Mouse (Mus musculus): ENCODE measurements around the gene Naa20.

Naa20 gene

GRCm38 (mm10) chr2:145901861-145902260 lies at the start of gene Naa20:
Gene Naa20 (plus strand): TSS chr2:145902099.
- no peak for DNase-seq (ENCODE audit: low spot score in 2 of 2)

GRCm38 (mm10) chr2:145855831-145856230 lies 46.1 kb upstream of the Naa20 start:
- DNase-seq (ENCODE audit: low spot score in 2 of 2), result no peak

GRCm38 (mm10) chr2:145857864-145858263 lies 44.0 kb upstream of the Naa20 start:
- no peak for DNase-seq (ENCODE audit: low spot score in 2 of 2)

- no peak for DNase-seq (ENCODE audit: low spot score in 2 of 2)
Observed at GRCm38 (mm10) chr2:145859442-145859931, 42.4 kb upstream of the Naa20 start.

- DNase-seq (ENCODE audit: low spot score in 2 of 2), result peak; percentile 7 to 46
Observed at GRCm38 (mm10) chr2:145859932-145860801, 41.7 kb upstream of the Naa20 start.

GRCm38 (mm10) chr2:145861193-145862123 lies 40.4 kb upstream of the Naa20 start:
- no peak for DNase-seq (ENCODE audit: low spot score in 2 of 2)

GRCm38 (mm10) chr2:145862206-145862817 lies 39.6 kb upstream of the Naa20 start:
- no peak for DNase-seq (ENCODE audit: low spot score in 2 of 2)

GRCm38 (mm10) chr2:145865344-145865743 lies 36.6 kb upstream of the Naa20 start:
- no peak for DNase-seq (ENCODE audit: low spot score in 2 of 2)

GRCm38 (mm10) chr2:145866238-145866637 lies 35.7 kb upstream of the Naa20 start:
- no peak for DNase-seq (ENCODE audit: low spot score in 2 of 2)

GRCm38 (mm10) chr2:145866695-145867449 lies 35.0 kb upstream of the Naa20 start:
- DNase-seq (ENCODE audit: low spot score in 2 of 2), result no peak

GRCm38 (mm10) chr2:145871308-145871707 lies 30.6 kb upstream of the Naa20 start:
- DNase-seq (ENCODE audit: low spot score in 2 of 2), result no peak

- no peak for DNase-seq (ENCODE audit: low spot score in 2 of 2)
Observed at GRCm38 (mm10) chr2:145872099-145872498, 29.8 kb upstream of the Naa20 start.

- no peak for DNase-seq (ENCODE audit: low spot score in 2 of 2)
Observed at GRCm38 (mm10) chr2:145873953-145874352, 27.9 kb upstream of the Naa20 start.

- DNase-seq (ENCODE audit: low spot score in 2 of 2), result no peak
Observed at GRCm38 (mm10) chr2:145874879-145875482, 26.9 kb upstream of the Naa20 start.

GRCm38 (mm10) chr2:145877191-145877590 lies 24.7 kb upstream of the Naa20 start:
- no peak for DNase-seq (ENCODE audit: low spot score in 2 of 2)

- no peak for DNase-seq (ENCODE audit: low spot score in 2 of 2)
Observed at GRCm38 (mm10) chr2:145880887-145881747, 20.8 kb upstream of the Naa20 start.

GRCm38 (mm10) chr2:145881932-145882331 lies 20.0 kb upstream of the Naa20 start:
- no peak for DNase-seq (ENCODE audit: low spot score in 2 of 2)

- no peak for DNase-seq (ENCODE audit: low spot score in 2 of 2)
Observed at GRCm38 (mm10) chr2:145882398-145882797, 19.5 kb upstream of the Naa20 start.

GRCm38 (mm10) chr2:145884036-145884912 lies 17.6 kb upstream of the Naa20 start:
- DNase-seq (ENCODE audit: low spot score in 2 of 2), result no peak

All from spleen, postnatal 10 days (tissue).